Mouse (Mus musculus): ENCODE measurements around the gene Agbl1.

Gene Agbl1

DNA sequence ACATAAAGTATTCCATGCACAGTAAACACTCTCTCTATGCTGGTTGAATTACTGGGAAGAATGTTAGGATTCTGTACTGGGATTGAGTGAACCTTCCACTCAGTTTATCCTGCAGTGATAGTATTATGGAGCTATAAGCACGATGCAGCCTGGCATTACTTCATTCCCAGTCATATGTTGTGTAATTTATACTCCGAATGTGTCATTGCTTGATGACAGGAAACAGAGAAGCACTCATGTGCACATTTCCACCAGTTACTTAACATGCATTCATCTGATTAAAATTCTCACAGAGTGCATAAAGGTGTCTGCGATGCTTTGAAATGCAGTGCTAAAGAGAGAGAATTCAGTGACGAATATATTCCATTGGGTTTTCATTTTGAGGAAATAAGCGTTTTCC lies 682.0 kb downstream of the Agbl1 start:
- DNase-seq (ENCODE audit: low read depth in 1 of 2, low spot score in 2 of 2): no peak

GRCm38 (mm10) chr7:76918871-76919270 lies 689.2 kb downstream of the Agbl1 start:
- no peak for DNase-seq (ENCODE audit: low read depth in 1 of 2, low spot score in 2 of 2)

- no peak for DNase-seq (ENCODE audit: low read depth in 1 of 2, low spot score in 2 of 2)
Measured at GRCm38 (mm10) chr7:76921671-76922070, 692.0 kb downstream of the Agbl1 start.

- DNase-seq (ENCODE audit: low read depth in 1 of 2, low spot score in 2 of 2): no peak
Measured at GRCm38 (mm10) chr7:76935219-76935618, 705.5 kb downstream of the Agbl1 start.

- no peak for DNase-seq (ENCODE audit: low read depth in 1 of 2, low spot score in 2 of 2)
Measured at GRCm38 (mm10) chr7:76941531-76941930, 711.8 kb downstream of the Agbl1 start.

DNA sequence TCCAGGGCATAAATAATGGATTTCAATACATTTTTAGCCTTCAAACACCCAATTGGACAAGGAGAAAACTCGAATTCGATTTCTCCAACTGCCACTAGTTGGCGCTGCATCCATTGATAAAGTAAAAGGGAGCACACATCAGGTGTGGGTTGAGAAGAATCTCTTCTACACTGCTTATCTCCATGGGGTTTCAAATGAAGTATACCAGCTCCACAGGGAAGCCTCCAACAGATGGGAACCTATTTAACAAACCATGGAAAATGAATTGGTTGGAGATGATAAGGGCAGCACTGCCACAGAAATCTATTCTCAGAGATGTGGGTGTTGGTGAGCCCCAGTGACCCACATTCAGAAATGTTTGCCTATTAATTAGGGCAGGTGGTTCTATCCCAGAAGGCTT lies 741.6 kb downstream of the Agbl1 start:
- DNase-seq (ENCODE audit: low read depth in 1 of 2, low spot score in 2 of 2): no peak

DNA sequence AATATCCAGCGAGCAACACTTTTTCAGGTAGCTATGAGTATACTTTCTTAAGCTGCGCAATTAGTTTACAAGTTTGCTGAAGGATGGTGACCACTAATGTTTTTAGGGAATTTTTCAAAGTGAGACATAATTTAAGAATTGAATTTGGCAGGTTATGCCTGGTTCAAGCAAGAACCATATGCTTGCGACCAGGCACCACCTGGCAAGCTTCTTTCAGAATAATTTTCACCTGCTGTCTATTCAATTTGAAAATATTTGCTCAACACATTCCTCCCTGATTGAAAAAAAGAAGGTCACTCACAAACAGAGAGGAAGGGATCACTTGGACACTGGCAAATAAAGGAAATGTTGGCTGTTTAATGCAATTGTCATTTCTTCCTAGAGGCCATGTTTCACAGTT lies 779.9 kb downstream of the Agbl1 start:
- no peak for DNase-seq (ENCODE audit: low read depth in 1 of 2, low spot score in 2 of 2)

GRCm38 (mm10) chr7:77029019-77029418 lies 799.3 kb downstream of the Agbl1 start:
- no peak for DNase-seq (ENCODE audit: low read depth in 1 of 2, low spot score in 2 of 2)

DNA sequence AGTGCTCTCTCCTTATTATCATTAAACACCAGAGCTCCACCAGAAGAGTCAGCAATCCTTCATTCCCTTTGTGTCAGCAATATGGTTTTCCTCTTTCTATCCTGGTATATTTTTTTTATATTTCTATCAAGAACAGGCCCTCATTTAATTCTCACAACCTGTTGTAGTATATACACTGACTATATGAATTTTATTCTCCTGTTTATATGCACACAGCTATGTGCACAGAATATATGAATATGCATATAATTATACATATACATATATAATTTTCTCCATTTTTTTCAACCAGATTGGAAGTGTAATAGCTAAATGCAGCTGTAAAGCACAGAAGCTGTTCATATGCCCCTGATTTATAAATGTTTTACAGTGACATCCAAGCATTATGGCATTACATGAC lies 846.3 kb downstream of the Agbl1 start:
- no peak for DNase-seq (ENCODE audit: low read depth in 1 of 2, low spot score in 2 of 2)

- DNase-seq (ENCODE audit: low read depth in 1 of 2, low spot score in 2 of 2): no peak
Measured at GRCm38 (mm10) chr7:77087266-77087665, 857.6 kb downstream of the Agbl1 start.

GRCm38 (mm10) chr7:77095153-77095552 lies 865.5 kb downstream of the Agbl1 start:
- no peak for DNase-seq (ENCODE audit: low read depth in 1 of 2, low spot score in 2 of 2)

- DNase-seq (ENCODE audit: low read depth in 1 of 2, low spot score in 2 of 2): no peak
Measured at GRCm38 (mm10) chr7:77114021-77114420, 884.3 kb downstream of the Agbl1 start.

- DNase-seq (ENCODE audit: low read depth in 1 of 2, low spot score in 2 of 2): no peak
Measured at GRCm38 (mm10) chr7:77129045-77129444, 899.4 kb downstream of the Agbl1 start.

DNA sequence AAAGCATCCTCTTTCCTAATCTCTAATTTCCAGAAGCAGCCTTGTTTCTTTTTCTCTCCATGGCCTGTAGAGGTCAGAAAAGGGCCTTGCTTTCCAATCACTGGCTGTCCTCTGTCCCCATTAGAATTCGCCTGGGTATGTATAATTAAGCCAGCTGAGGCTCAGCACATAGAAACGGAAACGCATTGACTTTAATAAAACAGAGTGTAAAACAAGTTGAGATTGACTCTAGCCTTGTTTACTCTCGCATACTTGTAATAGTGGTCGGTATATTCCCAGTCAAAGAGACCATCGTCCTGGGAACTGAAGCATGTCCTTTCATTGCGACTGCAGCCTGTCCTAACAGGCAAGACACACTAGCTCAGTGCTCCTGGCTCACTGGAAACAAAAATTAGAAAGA lies 902.3 kb downstream of the Agbl1 start:
- DNase-seq (ENCODE audit: low read depth in 1 of 2, low spot score in 2 of 2): no peak

DNA sequence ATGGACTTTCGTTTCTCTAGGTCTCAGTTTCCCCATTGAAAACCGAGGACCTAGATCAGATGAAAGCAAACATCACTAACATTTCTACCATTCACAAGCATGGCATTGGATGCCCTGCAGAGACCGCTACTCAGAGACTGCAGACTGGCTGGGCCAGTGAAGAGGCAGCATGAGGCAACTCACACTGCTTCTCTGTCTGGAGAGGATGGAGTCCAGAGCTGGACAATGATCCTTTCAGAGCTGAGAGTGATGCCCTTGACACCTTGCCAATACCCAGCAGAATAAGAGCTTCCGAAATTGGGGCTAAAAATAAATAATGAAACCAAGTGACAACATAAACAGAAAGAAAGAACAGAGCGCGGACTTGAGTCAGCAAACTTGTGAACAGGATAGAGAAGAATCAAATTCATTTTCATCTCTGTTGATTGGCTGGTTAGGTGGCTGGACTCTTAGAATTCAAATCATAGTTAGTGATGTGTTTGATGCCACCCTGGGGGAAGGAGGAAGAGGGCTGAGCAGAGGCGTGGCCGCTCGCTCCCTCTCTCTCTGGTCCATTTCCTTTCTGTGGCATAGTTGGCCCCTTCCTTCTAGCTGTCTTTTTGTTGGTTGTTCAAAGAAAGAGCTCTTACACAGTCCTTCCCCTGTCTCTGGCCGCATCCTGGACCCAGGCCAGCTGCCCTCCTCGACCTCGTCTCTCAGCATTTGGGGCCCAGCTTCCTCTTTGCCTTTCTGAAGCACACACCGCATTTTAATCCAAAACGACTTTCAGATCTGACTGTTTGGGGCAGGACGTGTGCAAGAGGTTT lies 903.1 kb downstream of the Agbl1 start:
- DNase-seq (ENCODE audit: low read depth in 1 of 2, low spot score in 2 of 2): no peak

DNA sequence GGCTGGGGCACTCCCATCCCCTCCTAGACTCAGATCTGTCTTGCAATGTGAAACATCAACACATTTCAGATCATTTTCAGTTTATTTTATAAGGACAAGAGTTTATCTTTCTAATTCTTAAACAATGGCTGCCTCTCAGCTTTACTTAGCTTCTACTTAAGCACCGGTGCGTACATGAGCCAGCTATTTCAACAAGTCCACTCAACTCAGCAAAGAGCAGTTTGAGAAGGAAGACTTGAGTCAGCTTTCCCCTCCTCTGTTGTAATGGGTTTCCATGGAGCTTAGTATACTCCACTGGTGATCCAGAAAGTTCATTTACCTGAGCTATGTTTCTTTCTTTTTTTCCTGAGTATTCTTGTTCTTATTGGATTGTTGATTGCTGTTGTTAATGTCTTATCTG lies 905.2 kb downstream of the Agbl1 start:
- DNase-seq (ENCODE audit: low read depth in 1 of 2, low spot score in 2 of 2): no peak

- DNase-seq (ENCODE audit: low read depth in 1 of 2, low spot score in 2 of 2): no peak
Measured at GRCm38 (mm10) chr7:77138707-77139106, 909.0 kb downstream of the Agbl1 start.

- DNase-seq (ENCODE audit: low read depth in 1 of 2, low spot score in 2 of 2): no peak
Measured at GRCm38 (mm10) chr7:77147527-77147926, 917.8 kb downstream of the Agbl1 start.

- no peak for DNase-seq (ENCODE audit: low read depth in 1 of 2, low spot score in 2 of 2)
Measured at GRCm38 (mm10) chr7:77148820-77149219, 919.1 kb downstream of the Agbl1 start.

DNA sequence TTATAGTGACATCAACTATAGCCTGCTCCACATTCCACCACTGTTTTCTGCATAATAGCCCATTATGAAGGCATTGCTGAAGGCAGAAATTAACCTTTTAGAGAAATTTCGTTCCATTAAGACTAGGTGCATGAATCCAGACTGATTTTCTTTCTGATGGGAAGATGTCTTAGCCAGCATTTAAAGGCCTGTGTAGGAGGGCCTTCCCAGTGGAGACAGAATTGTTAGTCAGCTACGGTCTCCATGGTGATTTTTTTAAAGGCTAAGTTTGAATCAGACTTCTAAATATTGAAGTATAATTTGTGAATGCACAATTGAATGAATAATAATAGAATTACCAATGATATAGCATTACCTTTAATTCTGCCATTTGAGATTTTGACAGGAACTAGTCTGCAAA lies 920.2 kb downstream of the Agbl1 start:
- DNase-seq (ENCODE audit: low read depth in 1 of 2, low spot score in 2 of 2): no peak

DNA sequence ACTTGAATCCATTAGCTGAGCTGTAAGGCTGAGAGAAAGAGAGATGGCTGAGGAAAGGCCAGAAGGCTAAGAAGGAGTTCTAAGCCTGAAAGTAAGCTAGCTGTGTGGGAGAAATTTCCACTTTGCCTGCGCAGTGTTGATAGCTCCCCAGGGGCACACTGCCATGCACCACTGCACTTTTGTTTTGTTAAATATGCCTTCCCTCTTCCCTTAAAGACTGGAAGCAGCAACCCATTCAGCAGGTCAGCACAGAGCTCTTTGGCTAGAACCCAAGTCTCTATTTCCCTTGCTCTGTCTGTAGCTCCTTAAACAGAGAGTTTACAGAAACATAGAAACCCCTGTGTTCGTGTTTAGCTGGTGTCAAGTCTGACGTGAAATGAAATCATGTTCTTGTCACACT lies 922.7 kb downstream of the Agbl1 start:
- DNase-seq (ENCODE audit: low read depth in 1 of 2, low spot score in 2 of 2): no peak

GRCm38 (mm10) chr7:77152909-77153308 lies 923.2 kb downstream of the Agbl1 start:
- DNase-seq (ENCODE audit: low read depth in 1 of 2, low spot score in 2 of 2): no peak

DNA sequence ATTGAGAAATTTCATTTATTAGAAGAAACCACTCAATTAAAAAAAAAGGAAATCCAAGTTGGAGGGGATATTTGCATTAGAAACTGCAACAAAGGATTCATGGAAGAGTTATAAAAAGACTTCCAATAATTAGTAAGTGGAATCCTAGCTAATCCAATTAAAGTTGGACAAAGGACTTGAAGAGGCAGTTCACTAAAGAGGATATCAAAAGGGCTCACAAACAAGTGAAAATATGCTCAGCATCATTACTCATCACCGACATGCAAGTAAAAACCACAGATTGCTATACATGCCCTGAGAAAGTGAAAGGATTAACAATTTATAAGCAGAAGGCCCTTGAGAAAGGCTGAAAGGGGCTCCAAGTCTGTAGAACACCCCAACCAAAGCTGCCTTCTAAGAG lies 935.2 kb downstream of the Agbl1 start:
- DNase-seq (ENCODE audit: low read depth in 1 of 2, low spot score in 2 of 2): no peak
